Mouse (Mus musculus) ES-E14 (cell line): ENCODE measurements at regions not wholly inside any gene's neighbourhood (a gene's known extent, or its start where the extent isn't known, plus 50 kb on each side); places are given as distances from the start of the nearest gene placed in this dataset.

ENCODE experiments used
- DNase-seq: peaks from one replicate; pipeline ENCODE4 v3.0.0-alpha.2; 2013; ENCODE audit warnings: low read depth, low spot score
- H3K27ac ChIP-seq: 2 replicates; pipeline ENCODE4 v1.5.1; 2012; ENCODE audit warnings: low read depth, mild to moderate bottlenecking, low read length, moderate library complexity, mixed read lengths; ENCODE audit not compliant: poor library complexity, insufficient read depth, severe bottlenecking
- H3K36me3 ChIP-seq: 2 replicates; pipeline ENCODE4 v1.6.1; 2012; ENCODE audit warnings: mild to moderate bottlenecking, low read length, moderate library complexity, mixed read lengths; ENCODE audit not compliant: control insufficient read depth, poor library complexity, insufficient read depth, severe bottlenecking
- H3K4me1 ChIP-seq, 2 experiments: fragments of 150-350 bp in 1 of 2; sonication (generic) in 1 of 2; 2 replicates each; pipeline ENCODE4 v1.6.1; 2012; ENCODE audit warnings: low read length in 2 of 2, mild to moderate bottlenecking in 1 of 2, mixed read lengths in 1 of 2; ENCODE audit not compliant: control insufficient read depth in 2 of 2, insufficient read depth in 2 of 2, poor library complexity in 1 of 2
- H3K4me3 ChIP-seq, 2 experiments: fragments of 150-350 bp in 1 of 2; sonication (generic) in 1 of 2; 2 replicates each; pipeline ENCODE4 v1.5.1; 2012; ENCODE audit warnings: low read length in 2 of 2, low read depth in 1 of 2, mild to moderate bottlenecking in 1 of 2, mixed read lengths in 1 of 2; ENCODE audit not compliant: insufficient read depth in 1 of 2, poor library complexity in 1 of 2, severe bottlenecking in 1 of 2
- H3K9ac ChIP-seq: 2 replicates; pipeline ENCODE4 v1.6.1; 2012; ENCODE audit warnings: low read depth, mild to moderate bottlenecking, low read length, mixed read lengths; ENCODE audit not compliant: poor library complexity, insufficient read depth, severe bottlenecking
- H3K9me3 ChIP-seq: fragments of 150-350 bp; sonication (generic); 2 replicates; pipeline ENCODE4 v1.6.1; 2012; ENCODE audit warnings: low read depth, mild to moderate bottlenecking, low read length; ENCODE audit not compliant: control insufficient read depth, insufficient read depth
- CHD2 ChIP-seq: IDR thresholded peaks from 2 replicates; pipeline ENCODE4 v1.6.1; 2014; ENCODE audit warnings: mild to moderate bottlenecking, low read depth, low read length, inconsistent platforms
- HCFC1 ChIP-seq: IDR thresholded peaks from 2 replicates; pipeline ENCODE4 v1.6.1; 2012; ENCODE audit warnings: low read length, inconsistent platforms, borderline replicate concordance; ENCODE audit not compliant: insufficient read depth
- MAFK ChIP-seq: IDR thresholded peaks from 2 replicates; pipeline ENCODE4 v1.6.1; 2014; ENCODE audit warnings: mild to moderate bottlenecking, low read depth, low read length, inconsistent platforms; ENCODE audit not compliant: insufficient read depth
- ZC3H11A ChIP-seq: IDR thresholded peaks from 2 replicates; pipeline ENCODE4 v1.6.1; 2012; ENCODE audit warnings: low read depth, mild to moderate bottlenecking, inconsistent platforms, low read length, borderline replicate concordance
- ZNF384 ChIP-seq: IDR thresholded peaks from 2 replicates; pipeline ENCODE4 v1.6.1; 2012; ENCODE audit warnings: low read depth, low read length, inconsistent platforms
- in situ Hi-C, 2 experiments: fragments of 600-800 bp; cut with MboI; formaldehyde crosslinking; loops; one replicate each; pipeline ENCODE4 v1.15.1; 2025; ENCODE audit warnings: low sequenced_read_pairs in 2 of 2, inconsistent platforms in 1 of 2; ENCODE audit not compliant: unreplicated experiment in 2 of 2

DNA sequence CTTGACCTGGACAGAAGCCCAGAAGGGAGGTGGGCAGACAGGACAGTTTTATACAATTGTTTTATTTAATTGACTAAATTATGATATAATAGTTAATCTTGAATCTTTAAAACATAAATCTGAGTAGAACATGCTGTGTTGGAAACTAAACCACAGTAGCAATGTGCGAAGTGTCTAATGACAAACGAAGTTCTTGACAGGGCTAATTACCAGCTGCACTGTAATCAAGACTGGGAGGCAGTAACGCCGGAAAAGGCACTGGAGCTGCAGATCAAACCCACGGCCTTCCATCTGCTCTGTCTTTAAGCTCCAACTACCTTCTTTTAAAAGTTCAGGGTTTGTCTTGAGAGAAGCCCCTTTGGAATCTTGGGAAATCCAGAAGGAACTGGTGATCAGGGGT, 110.9 kb upstream of the Slc5a12 start:
- Histone ChIP-seq H3K4me1 (no peaks in the 10 kb centered on the region), H3K27ac (no peak overlapping the region), H3K9ac (no peak overlapping the region), H3K36me3 (no peaks in the 10 kb centered on the region), H3K4me3 (no peak overlapping the region), H3K9me3 (no peaks in the 10 kb centered on the region)
- no peak for DNase-seq
- in situ Hi-C loops = no loop called here
- TF ChIP-seq MAFK (no peak), ZNF384 (no peak), ZC3H11A (no peak), HCFC1 (no peak), CHD2 (no peak)

DNA sequence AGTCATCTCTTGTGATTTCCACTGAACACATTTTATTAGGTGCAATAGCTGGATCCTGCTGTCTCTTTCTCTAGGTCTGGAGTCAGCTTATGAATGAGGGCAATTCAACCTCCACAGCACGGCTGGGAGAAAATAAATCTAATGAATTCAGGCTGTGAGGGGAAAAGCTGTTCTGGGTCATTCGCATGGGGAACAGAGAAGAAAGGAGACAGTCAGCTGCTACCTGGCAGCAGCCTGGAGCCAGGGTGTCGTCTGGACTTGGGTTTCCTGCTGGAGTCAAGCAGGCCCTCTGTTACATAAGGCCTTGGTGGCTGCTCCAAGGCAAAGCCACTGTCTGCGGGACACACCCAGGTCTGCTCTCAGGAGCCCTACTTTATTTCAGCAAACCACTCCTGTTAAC, 110.4 kb upstream of the Slc5a12 start:
- no peak for TF ChIP-seq HCFC1
- no peak for TF ChIP-seq CHD2
- TF ChIP-seq ZNF384 = no peak
- no peak for TF ChIP-seq MAFK
- no peak for TF ChIP-seq ZC3H11A
- Histone ChIP-seq H3K4me1 (no peaks in the 10 kb centered on the region), H3K4me3 (no peak overlapping the region), H3K9ac (no peak overlapping the region), H3K36me3 (no peaks in the 10 kb centered on the region), H3K9me3 (no peaks in the 10 kb centered on the region), H3K27ac (no peak overlapping the region)
- in situ Hi-C loops = no loop called here
- no peak for DNase-seq

DNA sequence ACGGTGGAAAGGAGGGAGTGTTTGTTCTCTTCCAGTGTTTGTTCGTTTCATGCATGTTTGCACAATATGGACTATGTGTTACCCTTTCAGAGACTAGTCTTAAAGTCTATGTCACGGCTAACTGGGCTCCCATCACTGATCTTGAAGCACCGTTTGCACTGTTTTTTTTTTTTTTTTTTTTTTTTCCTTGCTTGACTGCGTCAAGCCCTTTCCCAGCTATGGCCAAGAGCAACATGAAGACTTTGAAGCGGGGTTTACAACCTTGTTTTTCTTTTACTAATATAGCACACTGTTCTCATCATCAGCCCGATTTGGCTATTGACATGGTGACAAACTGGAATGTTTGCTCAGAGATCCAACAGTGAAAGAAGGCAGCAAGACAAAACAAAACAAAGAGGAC, 109.1 kb upstream of the Slc5a12 start:
- in situ Hi-C loops = no loop called here

DNA sequence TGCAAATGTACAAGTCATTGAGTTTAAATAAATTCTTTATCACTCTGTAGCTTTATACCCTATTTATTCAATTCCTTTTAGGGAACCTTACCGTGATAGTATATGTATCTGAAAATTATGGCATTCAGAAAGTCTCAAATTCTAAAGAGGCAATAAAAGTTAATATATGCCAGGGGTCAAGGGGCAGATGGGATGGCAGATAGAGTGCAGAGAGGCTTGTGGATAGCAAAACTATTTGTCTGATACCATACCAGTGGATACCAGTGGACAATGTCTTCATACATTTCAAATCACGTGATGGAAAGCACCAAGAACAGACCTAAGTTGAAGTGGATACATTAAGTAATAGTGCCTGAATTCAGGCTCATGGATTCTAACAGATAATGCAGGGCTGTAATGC, 95.3 kb upstream of the Slc5a12 start:
- no peak overlapping the region for H3K9ac ChIP-seq
- in situ Hi-C loops = no loop called here
- H3K36me3 ChIP-seq = no peaks in the 10 kb centered on the region
- no peak for DNase-seq
- H3K4me1 ChIP-seq = no peaks in the 10 kb centered on the region
- TF ChIP-seq ZNF384 (no peak), CHD2 (no peak), HCFC1 (no peak), MAFK (no peak), ZC3H11A (no peak)
- H3K9me3 ChIP-seq = no peaks in the 10 kb centered on the region
- no peak overlapping the region for H3K4me3 ChIP-seq
- no peak overlapping the region for H3K27ac ChIP-seq

More for the DNA sequence above, 109.1 kb upstream of the Slc5a12 start:
- Histone ChIP-seq H3K4me1 (no peaks in the 10 kb centered on the region), H3K4me3 (no peak overlapping the region), H3K9ac (no peak overlapping the region), H3K9me3 (no peaks in the 10 kb centered on the region), H3K27ac (no peak overlapping the region), H3K36me3 (no peaks in the 10 kb centered on the region)
- TF ChIP-seq HCFC1 (no peak), ZC3H11A (no peak), CHD2 (no peak), ZNF384 (peak; percentile 84; the same call in 1 of the 2 replicates), MAFK (no peak)
- DNase-seq = no peak
